ENCODE assay signal across 8 mouse cellular contexts in genomic region chr6:108660206-108660877, GRCm38 (mm10). TPM values are rescaled to one million over a fixed set of nuclear protein-coding genes. Genes with fewer than 3 reads are reported as not detected.
A peak's percentile ranks its signal among the peaks of the same experiment; 100 is the strongest.
DNase-seq lines count a peak whose midpoint lies in the region; ATAC-seq and TF ChIP-seq lines count a peak whose summit lies in the region.

Gene Bhlhe40 (plus strand): TSS chr6:108660629.

- peaks cover 31% of the 10 kb centered on the region for H3K79me3 ChIP-seq in C2C12 (ENCODE audit: low read depth)

- peak within 1 kb of the TSS; percentile 90 for H3ac ChIP-seq in C2C12 (ENCODE audit: control insufficient read depth, insufficient read length, low read depth)

- peak; percentile 79 for ATAC-seq in forebrain, embryonic 13.5 days
- ATAC-seq in liver, embryonic 16.5 days (ENCODE audit: low read depth): peak; percentile 75
- peak; percentile 73 for ATAC-seq in neural tube, embryonic 12.5 days (ENCODE audit: low FRiP score, low read depth)

- peak within 1 kb of the TSS; percentile 89 for H3K27ac ChIP-seq in forebrain, embryonic 13.5 days
- H3K27ac ChIP-seq in liver, embryonic 16.5 days (ENCODE audit: low read length): peak within 1 kb of the TSS; percentile 91
- 0 out of 2 replicates have a peak within 1 kb of the TSS, but pooled peaks have one; percentile 50 for H3K27ac ChIP-seq in neural tube, embryonic 12.5 days

- peaks cover 49% of the 10 kb centered on the region for H3K79me2 ChIP-seq in C2C12 (ENCODE audit: control insufficient read depth, insufficient read depth)

- WGBS in forebrain, embryonic 13.5 days: under 1% methylated on average over 29 of the region's 43 CpGs
- under 1% methylated on average over 38 of the region's 43 CpGs for WGBS in large intestine, adult 2 months
- under 1% methylated on average over 36 of the region's 43 CpGs for WGBS in liver, embryonic 16.5 days (ENCODE audit: insufficient replicate concordance)
- WGBS in neural tube, embryonic 12.5 days: under 1% methylated on average over 28 of the region's 43 CpGs

- H3K36me3 ChIP-seq in C2C12 (ENCODE audit: control insufficient read depth, insufficient read depth): peaks cover 25% of the 10 kb centered on the region
- peaks cover 10% of the 10 kb centered on the region for H3K36me3 ChIP-seq in forebrain, embryonic 13.5 days (ENCODE audit: poor library complexity, severe bottlenecking)
- H3K36me3 ChIP-seq in liver, embryonic 16.5 days (ENCODE audit: control insufficient read depth, insufficient read depth): no peaks in the 10 kb centered on the region
- H3K36me3 ChIP-seq in neural tube, embryonic 12.5 days: no peaks in the 10 kb centered on the region

- H3K9me3 ChIP-seq in forebrain, embryonic 13.5 days (replicated peaks): no peaks in the 10 kb centered on the region
- H3K9me3 ChIP-seq in liver, embryonic 16.5 days (replicated peaks; ENCODE audit: control insufficient read depth, low read length): no peaks in the 10 kb centered on the region
- no peaks in the 10 kb centered on the region for H3K9me3 ChIP-seq in neural tube, embryonic 12.5 days

- intact Hi-C loops in heart, postnatal 10 days (cut with DNase I): loop anchor here (2.0 kb wide), 2 partner anchors 48 to 90 kb away; no protein-coding TSS in a partner anchor

- H3K27me3 ChIP-seq in C2C12 (ENCODE audit: control insufficient read depth, insufficient read depth, insufficient read length): no peaks in the 10 kb centered on the region
- no peaks in the 10 kb centered on the region for H3K27me3 ChIP-seq in forebrain, embryonic 13.5 days
- H3K27me3 ChIP-seq in liver, embryonic 16.5 days (ENCODE audit: control insufficient read depth, insufficient read depth, low read depth, low read length): peaks cover 39% of the 10 kb centered on the region
- H3K27me3 ChIP-seq in neural tube, embryonic 12.5 days (replicated peaks): peaks cover 11% of the 10 kb centered on the region

- peak; percentile 72 for DNase-seq in brain, embryonic 18.5 days (ENCODE audit: low read depth, low spot score)
- peak; percentile 92 to 94 for DNase-seq in heart, postnatal 10 days
- DNase-seq in large intestine, adult 2 months (ENCODE audit: low read depth, low spot score): no peak
- peak; percentile 97 for DNase-seq in telencephalon, adult 2 months (ENCODE audit: low read depth, low spot score)

- H3K4me1 ChIP-seq in forebrain, embryonic 13.5 days: peaks cover 33% of the 10 kb centered on the region
- H3K4me1 ChIP-seq in liver, embryonic 16.5 days (ENCODE audit: control insufficient read depth, low read depth, low read length): no peaks in the 10 kb centered on the region
- H3K4me1 ChIP-seq in neural tube, embryonic 12.5 days: peaks cover 20% of the 10 kb centered on the region

- peak within 1 kb of the TSS; percentile 96 for H3K4me2 ChIP-seq in forebrain, embryonic 13.5 days
- peak within 1 kb of the TSS; percentile 64 for H3K4me2 ChIP-seq in liver, embryonic 16.5 days (ENCODE audit: low read depth, low read length)
- H3K4me2 ChIP-seq in neural tube, embryonic 12.5 days (replicated peaks): peak within 1 kb of the TSS; percentile 99

- peak within 1 kb of the TSS; percentile 71 for H3K9ac ChIP-seq in forebrain, embryonic 13.5 days
- H3K9ac ChIP-seq in liver, embryonic 16.5 days (ENCODE audit: low read depth, low read length): peak within 1 kb of the TSS; percentile 55
- peak within 1 kb of the TSS; percentile 58 for H3K9ac ChIP-seq in neural tube, embryonic 12.5 days

- no peak for TF ChIP-seq CTCF in C2C12 (IDR thresholded peaks at IDR 0.05; ENCODE audit: control insufficient read depth, insufficient read depth, insufficient read length)

- peak within 1 kb of the TSS; percentile 59 for H3K4me3 ChIP-seq in C2C12 (ENCODE audit: insufficient read depth, poor library complexity, severe bottlenecking)
- H3K4me3 ChIP-seq in forebrain, embryonic 13.5 days: peak within 1 kb of the TSS; percentile 50
- peak within 1 kb of the TSS; percentile 65 for H3K4me3 ChIP-seq in liver, embryonic 16.5 days (ENCODE audit: low read depth, low read length)
- peak within 1 kb of the TSS; percentile 58 for H3K4me3 ChIP-seq in neural tube, embryonic 12.5 days

TF ChIP-seq in C2C12, 6 proteins besides CTCF, POLR2A, EP300 and RAD21:
- TF ChIP-seq MYOG (IDR thresholded peaks at IDR 0.05; ENCODE audit: control insufficient read depth, extremely low read depth, insufficient read length) (no peak), MYOD1 (IDR thresholded peaks at IDR 0.05; ENCODE audit: control insufficient read depth, insufficient read length, low read depth) (no peak), CEBPB (IDR thresholded peaks at IDR 0.05; ENCODE audit: low read depth) (no peak), USF1 (IDR thresholded peaks at IDR 0.05; ENCODE audit: low read depth) (peak; percentile 77), FOSL1 (IDR thresholded peaks at IDR 0.05; ENCODE audit: insufficient read depth, low read length, poor library complexity, severe bottlenecking) (no peak), MAX (IDR thresholded peaks at IDR 0.05) (peak; percentile 36)
TF ChIP-seq in C2C12: peak in this region for 2.

RNA-seq across cellular contexts. Expression of gene Bhlhe40, which starts in this region (rescaled TPM):
- polyA plus RNA-seq in C2C12 (2012; fragmentation: generic; extraction: Trizol): 15.3 TPM
- 6.8 and 8.1 TPM in 2 replicates for polyA plus RNA-seq in forebrain, embryonic 13.5 days (2015; fragmentation: Nextera tagmentation; extraction: Ambion mirVana)
- 10 to 100 TPM; 40.0 to 40.8 TPM for total RNA-seq in heart, postnatal 10 days (2021)
- polyA plus RNA-seq in large intestine, adult 2 months (2012; rRNA removed): 18.9 and 20.2 TPM in 2 replicates
- polyA plus RNA-seq in liver, embryonic 16.5 days (2015; fragmentation: Nextera tagmentation; extraction: Ambion mirVana): 17.9 and 21.3 TPM in 2 replicates
- polyA plus RNA-seq in neural tube, embryonic 12.5 days (2016; fragmentation: Nextera tagmentation; extraction: Ambion mirVana): 3.8 and 4.4 TPM in 2 replicates
